Mouse (Mus musculus) lung, adult 18-20 months (tissue): Measurements from ENCODE around the gene Nelfe.

ENCODE experiments used
- DNase-seq, 2 experiments: peaks; one replicate each; pipeline ENCODE4 v3.0.0; 2022; ENCODE audit warnings: mixed read lengths in 2 of 2

The Nelfe gene

DNA sequence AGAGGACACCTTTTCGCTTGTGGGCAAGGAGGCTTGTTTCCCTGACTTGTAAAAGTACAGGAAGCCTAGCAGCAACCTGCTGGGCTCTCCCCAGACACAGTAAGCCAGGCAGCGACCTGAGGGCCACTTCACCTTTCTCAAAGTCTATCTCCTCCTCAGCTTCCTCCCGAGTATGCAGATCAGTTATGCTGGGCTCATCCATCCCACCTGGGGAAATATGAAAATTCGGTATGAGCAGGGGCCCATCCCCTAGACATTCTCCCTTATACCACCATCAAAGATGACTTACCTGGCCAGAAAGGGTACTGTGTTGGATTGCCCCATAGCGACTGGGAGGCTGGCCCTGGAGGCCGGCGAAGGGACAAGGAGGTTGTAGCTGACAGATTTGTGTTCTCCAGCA lies 2.6 kb upstream of the Nelfe start:
- no peak for DNase-seq

DNA sequence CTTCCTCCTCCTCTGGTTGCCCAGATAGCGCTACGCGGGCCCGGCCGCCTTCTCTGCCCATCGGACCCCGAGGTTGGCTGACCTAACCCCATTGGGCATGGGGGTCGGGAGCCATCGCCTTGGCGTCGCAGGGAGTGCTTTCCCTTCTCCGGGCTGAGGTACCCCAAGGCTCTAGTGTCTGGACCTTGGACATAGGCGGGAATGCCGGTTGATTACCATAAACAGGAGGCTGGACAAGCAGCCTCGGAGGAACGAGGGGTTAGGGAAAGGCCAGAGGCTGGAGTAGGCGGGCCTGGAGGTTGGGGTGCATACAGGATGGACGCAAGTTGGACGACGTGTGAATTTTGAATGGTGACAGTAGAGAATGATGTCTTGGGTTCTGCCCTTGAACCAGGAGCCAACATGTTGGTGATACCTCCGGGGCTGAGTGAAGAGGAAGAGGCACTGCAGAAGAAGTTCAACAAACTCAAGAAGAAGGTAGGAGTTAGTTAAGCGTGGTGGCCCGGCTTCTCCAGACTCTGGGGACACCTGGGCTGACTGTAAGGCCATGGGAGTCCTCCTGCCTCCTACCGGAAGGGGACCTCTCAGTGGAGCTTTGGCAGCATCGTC lies 430 bp downstream of the Nelfe start:
- no peak for DNase-seq

DNA sequence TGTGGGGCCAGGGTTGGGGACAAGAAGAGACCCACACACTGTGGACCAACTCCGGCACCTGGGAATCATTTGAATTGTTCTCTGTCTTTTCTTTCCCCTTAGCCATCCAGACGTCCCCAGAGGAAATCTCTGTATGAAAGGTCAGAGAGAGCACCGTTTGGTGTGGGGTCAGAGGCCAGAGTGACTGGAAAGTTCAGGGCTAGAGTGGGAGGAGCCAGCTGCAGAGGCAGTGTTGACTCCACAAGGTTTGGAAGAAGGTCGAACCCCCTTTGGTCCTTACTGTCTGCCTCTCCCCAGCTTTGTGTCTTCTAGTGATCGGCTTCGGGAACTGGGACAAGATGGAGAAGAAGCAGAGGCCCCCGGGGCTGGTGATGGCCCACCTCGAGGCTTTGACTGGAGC lies 3.3 kb downstream of the Nelfe start:
- DNase-seq: no peak

DNA sequence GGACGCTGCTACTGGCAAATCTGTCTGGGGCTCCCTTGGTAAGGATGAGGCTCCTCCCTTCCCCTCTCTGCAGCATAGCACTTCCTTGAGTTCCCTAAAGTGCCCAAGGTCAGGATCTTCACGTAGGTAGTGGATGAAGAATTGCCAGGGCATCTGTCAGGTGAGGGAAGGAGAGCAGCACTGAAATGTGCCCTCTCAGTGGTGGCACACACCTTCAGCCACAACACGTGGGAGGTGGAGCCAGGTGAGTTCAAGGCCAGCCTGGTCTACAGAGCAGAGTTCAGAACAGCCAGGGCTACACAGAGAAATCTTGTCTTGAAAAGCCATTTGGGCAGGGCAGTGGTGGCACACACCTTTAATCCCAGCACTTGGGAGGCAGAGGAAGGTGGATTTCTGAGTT lies 4.6 kb downstream of the Nelfe start:
- DNase-seq: no peak

DNA sequence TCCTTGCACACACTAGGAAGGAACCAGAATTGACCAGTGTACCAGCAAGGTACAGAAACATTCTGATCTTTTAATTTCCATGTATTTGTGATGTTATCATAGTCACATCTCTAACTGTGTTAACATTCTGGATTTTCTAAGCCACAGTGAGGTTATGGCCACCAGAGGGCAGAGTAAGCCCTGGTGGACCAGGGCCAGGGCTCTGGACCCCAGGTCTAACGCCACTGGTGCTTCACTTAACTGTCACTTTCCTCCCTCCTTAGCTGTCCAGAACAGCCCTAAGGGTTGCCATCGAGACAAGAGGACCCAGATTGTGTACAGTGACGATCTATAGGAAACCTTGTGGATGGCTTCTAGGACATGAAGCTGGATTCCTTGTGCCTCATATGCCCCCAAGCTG lies 5.6 kb downstream of the Nelfe start:
- DNase-seq: peak in 1 of 2 experiments; percentile 36

DNA sequence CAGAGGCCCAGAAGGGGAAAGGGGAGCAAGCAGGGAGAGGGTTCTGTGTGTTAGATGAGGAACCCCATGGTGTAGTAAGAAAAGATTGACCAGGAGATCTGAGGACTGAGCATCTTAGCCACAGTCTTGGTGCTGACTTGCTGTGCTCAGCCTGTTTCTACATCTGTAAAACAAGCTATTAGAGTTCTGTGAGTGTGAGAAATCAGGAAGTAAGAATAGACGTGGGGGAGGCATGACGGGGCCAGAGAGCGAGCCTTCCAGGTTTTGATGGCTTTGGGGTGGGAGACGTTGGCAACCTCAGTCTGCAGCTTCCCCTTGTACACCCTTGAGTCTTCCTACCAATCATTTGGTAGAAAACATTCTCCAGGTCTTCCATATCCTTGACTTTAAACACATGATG lies 8.5 kb downstream of the Nelfe start:
- no peak for DNase-seq

DNA sequence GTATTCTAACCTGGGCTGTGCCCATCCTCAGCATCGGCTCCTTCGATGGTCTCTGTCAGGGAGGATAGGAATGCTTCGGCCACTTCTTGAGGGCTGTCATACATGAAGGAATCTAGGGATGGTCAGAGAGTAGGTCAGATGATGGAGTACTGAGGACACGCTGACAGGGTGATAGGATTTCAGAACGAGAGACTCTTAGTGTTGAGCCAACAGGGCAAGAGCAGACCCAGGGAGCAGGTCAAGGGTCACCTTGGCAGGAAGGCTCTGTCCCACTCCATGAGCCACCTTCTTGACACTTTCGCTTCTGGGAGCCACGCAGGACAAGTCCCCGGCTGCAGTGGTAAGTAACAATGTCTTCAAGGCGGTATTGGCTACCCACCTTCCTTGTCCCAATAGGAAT lies 10.3 kb downstream of the Nelfe start:
- DNase-seq: no peak

DNA sequence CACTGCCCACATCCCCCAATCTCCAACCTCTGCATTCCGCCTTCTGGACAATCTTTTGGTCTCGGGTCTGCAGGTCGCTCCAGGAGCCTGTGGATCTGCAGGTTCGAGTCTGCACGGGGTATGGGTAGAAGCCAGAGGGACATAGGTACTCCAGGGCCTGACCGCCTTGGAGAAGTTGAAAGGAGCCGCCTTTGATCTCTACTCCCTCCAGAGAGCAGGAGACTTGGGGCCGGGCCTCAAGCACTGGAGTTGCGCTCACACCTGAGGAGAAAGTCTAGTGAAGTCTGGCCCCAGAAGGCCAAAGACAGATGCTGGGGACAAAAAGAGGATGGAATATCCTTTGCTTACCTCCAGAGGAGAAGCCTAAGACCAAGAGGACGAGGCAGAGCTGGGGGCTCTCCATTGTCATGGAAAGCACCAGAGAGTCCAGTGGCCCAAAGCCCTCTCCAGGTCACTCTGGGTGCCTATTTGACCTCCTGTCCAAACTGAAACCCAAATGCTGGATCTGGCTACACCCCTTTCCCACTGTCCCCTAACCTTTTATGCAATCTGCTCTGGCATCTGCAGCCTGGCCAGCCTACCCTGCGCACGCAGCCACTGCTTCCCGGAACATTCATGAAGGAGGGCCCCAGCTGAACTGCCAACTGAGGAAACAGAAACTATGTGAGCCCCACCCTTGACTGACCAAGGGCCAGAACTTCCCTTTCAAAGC lies 11.7 kb downstream of the Nelfe start:
- DNase-seq: peak; percentile 61 to 68

DNA sequence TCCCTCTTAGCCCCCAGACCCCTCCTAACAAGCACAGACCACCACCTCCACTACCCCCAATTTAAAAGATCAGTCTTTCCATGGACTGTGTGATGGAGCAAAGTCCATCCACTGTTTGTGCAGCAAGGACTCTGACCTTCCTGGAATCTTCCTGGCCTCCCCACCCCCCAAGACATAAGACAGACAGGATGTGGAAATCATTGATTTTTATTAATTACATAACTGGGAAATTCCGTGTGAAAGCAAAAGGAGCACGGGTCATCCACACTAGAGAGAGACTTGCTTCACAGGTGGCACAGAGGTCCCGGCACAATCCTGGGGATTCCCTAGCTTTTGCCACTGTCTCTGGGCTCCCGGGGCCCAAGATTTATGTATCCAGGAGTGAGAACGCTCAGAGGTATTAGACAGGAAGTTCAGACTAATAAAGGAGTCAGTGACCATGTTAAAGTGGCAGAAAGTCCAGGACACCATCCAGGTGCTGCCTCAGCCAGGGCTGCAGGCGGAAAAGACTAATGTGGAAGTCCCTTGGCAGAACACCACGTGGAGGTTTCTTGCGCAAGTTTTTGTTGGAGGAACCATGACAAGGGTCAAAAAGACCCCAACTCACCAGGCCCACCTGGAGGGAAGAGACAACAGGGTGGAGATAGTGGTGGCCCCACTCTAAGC lies 12.4 kb downstream of the Nelfe start, which contains the start of gene Cfb:
TSS of gene Cfb (minus strand) at position 103 of the 666 bp plus-strand sequence.
- no peak for DNase-seq

DNA sequence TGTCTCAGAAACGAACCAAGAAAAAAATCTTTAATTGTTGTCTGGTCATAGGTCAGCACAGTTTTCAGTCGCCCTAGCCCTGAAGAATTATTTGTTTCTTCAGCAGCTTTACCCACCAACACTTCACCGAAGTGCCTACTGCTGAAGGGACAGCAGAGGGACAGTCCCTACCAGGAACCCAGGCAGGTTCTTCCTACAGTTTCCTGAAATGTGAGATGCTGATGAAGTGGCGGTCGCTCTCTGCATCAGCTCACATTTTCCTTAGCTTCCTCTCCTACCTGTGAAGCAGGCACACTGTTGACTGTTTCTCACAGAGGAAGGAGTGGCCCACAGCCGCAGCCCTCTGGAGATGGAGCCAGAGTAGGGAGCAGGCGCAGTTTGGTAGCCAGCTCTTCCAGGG lies 15.8 kb downstream of the Nelfe start:
- peak in 1 of 2 experiments; percentile 15 for DNase-seq

DNA sequence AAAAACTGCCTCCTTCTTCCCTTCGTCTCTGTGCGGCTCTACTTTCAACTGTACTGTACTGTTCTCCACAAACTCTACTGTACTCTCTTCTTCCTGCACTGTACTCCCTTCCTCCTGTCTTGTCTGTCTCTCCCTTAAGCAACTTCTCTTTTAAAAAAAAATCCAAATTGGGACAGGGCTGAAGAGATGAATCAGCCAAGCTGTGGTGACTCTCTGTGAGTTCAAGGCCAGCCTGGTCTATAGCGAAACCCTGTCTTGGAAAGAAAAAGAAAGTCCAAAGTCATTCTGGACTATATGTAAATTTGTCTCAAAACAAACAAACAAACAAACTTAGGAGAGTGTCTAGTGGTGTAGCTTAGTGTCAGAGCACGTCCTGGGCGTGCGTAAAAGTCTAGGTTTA lies 24.1 kb downstream of the Nelfe start:
- DNase-seq: no peak

DNA sequence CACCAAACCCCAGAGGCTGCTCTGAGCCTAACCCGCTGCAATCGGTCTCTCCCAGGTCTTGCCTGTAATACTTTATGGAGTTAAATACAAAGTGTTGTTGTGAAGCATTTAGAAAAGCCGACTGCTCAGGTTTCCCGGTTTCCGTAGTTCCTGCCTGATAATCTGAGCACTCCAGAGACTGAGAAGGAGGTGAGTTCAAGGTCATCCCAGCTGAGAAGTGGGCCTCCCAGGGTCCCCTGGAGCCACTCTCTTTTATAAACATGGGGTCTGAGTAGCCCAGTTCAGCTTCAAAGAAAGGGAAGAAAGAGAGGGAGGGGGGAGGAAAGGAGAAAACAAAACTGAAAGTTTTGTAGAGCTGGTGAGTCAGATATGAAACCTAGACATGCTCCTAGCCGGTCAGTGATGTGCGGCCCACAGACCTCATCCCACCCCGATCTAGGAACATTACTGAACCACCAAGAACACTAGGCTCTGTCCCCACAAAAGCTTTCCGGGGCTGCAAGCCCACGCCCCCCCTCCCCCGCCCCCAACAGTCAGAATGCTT lies 29.2 kb downstream of the Nelfe start, which contains the start of gene Zbtb12:
TSS of gene Zbtb12 (plus strand) at position 148 of the 544 bp plus-strand sequence.
- DNase-seq: no peak

DNA sequence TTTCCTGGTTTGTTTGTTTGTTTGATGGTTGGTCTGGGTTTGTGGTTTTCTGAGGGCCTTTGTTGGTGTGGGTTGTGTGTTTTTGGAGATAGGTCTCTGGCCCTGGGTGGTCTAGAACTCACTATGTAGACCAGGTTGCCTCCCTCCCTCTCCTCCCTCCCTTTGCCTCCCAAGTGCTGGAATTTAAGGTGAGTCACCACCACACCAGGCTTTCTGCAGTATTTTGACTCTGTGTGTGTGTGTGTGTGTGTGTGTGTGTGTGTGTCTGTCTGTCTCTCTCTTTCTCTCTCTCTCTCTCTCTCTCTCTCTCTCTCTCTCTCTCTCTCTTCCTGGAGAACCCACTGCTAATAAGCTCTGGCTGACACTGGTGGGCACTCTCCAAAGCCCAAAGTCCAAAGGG lies 31.0 kb downstream of the Nelfe start:
- DNase-seq: no peak

DNA sequence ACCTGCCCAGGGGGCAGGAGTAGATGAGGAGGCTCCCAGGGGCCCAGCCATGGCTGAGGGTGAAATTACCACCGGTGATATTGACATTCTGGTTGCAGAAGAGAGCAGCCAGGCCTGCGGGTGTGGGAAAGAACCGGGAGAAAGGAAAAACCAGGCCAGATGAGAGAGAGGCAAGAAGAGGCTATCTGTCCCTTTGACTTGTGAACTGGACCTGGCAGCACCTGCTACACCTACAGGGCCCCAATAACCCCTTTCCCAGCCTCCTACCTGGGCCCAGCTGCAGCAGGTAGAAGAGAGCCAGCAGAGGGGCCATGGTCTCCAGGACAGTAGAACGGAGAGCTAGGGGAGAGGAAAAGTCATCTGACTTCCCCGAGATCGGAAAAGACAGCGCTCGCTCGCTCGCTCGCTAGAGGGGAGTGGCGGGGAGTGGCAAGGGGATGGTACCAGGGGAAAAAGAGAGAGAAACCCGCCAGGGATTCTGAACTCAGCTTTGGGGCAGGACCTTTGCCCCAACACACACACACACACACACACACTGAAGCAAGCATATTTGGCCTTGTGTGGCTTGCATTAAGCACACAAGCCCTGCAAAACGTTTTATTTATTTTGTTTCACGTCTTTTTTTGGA lies 31.6 kb downstream of the Nelfe start, which contains the start of gene Gm20547:
TSS of gene Gm20547 (minus strand) at position 360 of the 628 bp plus-strand sequence.
- DNase-seq: no peak

DNA sequence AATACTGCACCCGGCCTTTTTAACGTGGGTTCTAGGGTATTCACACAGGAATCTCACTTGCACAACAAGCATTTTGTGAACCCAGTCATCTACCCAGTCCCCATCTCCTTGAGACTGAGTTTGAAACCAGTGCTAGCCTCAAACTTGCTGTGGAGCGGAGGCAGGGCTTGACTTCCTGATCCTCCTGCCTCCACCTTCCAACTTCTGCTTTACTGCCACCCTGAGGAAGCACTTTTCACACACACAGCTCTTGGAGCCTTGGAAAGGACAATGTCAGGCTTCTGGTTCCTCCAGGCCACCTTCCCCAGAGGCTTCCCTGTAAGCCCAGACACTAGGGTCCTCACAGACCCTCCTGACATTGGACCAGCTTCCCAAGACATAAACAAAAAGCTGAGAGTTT lies 33.1 kb downstream of the Nelfe start:
- no peak for DNase-seq

DNA sequence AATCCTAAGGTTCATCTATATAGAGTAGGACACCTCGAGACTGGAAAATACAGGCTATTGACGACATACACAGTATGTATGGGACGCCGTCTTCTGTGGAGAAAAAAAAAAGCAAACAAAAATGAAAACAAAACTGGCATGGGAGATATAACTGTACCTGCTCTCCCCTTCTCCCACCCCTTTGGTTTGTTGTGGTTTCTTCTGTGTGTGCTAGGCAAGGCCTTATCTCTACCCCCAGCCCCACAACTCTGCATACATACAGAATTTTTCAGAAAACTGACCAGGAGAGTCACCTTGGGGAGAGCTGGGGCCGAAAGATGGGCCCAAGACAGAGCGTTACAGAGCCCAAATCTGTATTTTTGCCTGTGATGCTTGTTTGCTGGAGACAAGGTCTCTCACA lies 34.5 kb downstream of the Nelfe start:
- no peak for DNase-seq

DNA sequence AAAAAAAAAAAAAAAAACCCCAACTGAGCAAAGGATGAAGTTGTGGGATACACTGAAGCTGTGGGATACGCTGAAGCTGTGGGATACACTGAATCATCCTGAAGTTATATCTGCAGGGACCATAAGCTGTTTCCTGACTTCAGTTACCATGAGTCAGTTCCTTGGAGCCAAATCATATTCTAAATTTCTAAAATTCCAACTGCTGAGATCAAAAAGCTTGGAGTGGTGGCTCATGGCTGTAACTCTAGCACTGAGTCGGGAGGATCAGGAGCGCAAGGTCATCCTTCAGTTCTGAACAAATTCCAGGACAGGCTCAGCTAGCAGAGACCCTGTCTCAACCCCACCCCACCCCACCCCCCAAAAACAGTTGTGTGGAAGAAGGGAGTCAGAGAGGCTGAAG lies 35.4 kb downstream of the Nelfe start:
- no peak for DNase-seq

DNA sequence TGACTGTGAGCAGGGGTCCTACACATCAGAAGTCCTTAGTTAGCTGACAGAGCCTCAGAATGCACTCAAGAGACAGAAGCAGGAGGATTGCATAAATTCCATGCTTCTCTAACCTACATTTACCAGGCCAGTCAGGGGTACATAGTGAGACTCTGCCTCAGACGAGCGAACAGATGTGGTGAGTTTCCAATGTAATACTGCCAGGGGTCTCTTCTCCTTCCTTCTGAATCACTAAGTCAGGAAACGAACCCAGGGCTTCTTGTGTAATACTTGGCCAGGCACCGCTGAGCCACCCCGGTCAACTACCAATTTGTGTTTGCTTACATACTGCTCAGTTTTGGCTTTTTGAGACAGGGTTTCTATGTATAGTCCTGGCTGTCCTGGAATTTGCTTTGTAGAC lies 37.8 kb downstream of the Nelfe start:
- no peak for DNase-seq

DNA sequence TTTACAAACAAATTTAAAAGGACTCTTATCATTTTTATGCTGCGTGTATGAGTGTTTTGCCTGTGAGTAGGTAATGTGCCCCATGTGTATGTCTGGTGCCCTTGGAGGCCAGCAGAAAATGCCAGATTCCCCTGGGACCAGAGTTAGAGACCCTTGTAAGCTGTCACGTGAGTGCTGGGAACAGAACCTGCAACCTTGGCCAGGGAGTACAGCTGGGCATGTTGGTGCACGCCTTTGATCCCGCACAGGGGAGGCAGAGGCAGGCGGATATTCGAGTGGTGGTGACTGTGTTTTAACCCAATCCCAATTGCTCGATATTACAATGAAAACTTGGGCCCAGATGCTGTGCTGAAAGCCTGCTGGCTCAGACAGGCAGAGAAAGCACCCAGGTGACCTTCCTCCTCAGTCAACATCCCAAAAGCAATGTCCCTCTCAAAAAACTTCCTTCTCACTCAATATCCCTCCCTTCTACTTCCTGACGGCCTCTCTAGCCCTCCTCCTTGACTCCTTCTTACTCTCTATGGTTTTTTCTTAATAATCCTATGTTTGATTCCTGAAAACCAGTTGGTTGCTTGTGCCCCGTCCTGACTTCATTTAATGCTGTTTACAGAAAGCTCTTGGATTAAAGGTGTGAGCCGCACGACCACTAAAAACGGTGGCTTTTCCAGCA lies 40.0 kb downstream of the Nelfe start:
- DNase-seq: no peak

DNA sequence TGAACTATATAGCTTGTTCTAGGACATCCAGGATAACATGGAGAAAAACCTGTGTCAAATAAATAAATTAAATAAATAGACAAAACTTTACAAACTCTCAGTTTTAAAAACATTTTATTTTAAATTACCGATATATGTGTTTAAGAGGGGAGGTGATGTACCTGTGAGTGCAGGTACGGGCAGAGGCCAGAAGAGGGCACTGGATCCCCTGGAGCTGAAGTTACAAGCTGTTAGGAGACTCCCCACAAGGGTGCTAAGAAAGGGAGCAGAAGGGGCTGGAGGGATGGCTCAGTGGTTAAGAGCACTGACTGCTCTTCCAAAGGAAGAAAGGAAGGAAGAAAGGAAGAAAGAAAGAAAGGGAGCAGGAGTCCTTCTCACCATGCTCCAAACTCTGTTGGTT lies 41.2 kb downstream of the Nelfe start:
- DNase-seq: no peak

DNA sequence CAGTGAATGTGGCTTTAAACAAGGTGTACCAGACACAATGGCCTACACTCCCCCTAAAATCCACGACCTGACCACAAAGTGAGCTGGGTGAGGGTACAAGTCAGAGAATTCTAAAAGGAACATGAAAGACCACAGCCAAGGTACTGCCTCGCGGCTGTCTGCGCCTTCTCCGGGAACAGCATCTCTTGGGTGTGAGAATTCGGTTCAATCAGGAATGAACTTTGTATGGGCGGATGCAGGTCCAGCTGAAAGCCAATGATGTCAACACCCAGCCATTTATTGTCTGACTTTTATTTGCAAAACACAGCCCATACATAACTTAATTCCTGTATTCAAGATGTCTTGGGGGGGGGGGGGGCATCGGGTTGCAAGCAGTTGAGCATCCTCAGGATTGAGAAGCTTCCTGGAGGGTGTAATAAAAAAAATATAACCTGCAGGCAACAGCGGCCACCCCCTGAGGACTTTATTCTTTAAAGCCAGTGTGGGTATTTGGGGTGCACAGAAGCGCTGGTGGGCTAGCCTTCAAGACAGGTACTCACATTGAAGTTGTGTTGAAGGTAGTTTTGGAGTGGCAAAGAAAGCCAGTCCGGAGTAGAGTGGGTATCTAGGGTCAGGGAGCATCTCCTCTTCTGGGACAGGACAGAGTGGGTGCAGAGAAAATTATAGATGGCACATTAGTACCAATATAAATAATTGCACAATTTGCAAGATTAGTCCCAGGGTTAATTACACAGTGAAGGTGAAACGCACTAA lies 43.1 kb downstream of the Nelfe start:
- DNase-seq: no peak

DNA sequence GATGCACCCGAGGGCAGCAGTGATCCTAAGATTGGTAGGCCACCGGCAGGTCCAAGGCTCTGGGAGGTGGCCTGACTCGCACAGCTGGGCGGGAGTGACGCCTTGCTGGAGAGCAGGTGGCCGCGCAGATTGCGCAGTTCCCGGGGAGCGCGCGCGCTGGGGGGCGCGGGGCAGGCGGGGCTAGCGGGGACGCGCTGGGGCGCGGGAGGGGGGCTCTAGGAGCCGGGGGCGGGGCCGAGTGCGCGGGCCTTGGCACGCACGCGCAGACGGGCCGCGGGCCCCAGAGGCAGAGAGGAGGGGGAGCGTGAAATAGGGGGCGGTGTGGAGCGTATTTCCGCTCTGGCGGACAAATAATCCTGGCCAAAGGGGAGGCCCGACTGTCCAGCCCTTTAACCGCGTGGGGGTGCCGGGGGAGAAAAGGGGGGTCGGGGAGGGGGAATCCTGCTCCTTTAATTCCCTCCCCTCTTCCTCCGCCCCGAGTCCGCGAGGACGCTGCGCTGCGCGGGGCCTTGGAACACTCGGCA lies 43.9 kb downstream of the Nelfe start:
- DNase-seq: peak; percentile 94 to 95
